9 mouse cellular contexts compared by ENCODE assay signal in the genomic region with DNA sequence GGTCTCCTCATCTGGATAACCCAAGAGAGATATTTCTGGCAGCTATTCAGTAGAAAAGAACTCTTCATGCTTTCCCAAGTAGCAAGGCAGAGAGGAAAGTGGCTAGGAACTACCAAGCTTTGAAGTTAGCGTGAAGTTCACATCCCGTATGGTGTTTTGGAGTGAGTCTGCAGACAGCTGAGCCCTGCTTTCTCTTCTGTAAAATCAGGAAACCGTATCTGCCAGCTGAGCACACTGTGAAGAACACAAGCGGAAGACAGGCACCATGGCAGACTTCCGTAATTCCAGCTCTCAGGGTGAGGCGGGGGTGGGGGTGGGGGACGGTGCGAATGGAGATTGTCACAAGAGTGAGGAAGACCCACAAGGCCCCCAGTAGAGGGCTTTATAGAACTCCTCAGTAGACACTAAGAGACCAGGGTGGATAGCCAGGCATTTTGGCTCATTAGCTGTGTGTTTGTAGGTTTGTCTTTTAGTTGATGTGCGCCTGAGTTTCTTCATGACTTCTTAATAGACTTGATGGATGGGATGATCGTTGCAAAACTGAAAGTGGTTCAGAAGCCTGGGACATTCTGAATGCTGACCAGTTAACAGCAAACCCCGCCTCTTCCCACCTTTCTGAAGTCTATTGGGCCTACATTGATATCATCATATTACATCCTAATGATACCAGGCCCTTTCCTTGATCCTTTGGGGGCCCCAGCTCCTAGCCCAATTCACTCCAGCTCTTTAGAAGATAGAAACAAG.
DNase-seq lines count a peak whose midpoint lies in the region; ATAC-seq and TF ChIP-seq lines count a peak whose summit lies in the region.
"Had no signal": no experiment of that assay in that cellular context is flagged by ENCODE, and none has a peak within 500 bp of the region (broad histone marks: within the 10 kb centered on the region; RNA-seq: fewer than 3 reads in every experiment).

No protein-coding gene starts in this region.

- no peak overlapping the region for H3K4me3 ChIP-seq in hindbrain, postnatal 0 days (ENCODE audit: low read length)
- no peak overlapping the region for H3K4me3 ChIP-seq in hindbrain, embryonic 16.5 days (ENCODE audit: low read length)
- H3K4me3 ChIP-seq in thymus, adult 2 months (ENCODE audit: control insufficient read depth, insufficient read depth, low read length): no peak overlapping the region
- no peak overlapping the region for H3K4me3 ChIP-seq in forebrain, embryonic 16.5 days (replicated peaks; ENCODE audit: low read length)
- H3K4me3 ChIP-seq: embryonic facial prominence, embryonic 12.5 days had no signal

- H3K4me1 ChIP-seq in hindbrain, postnatal 0 days (ENCODE audit: insufficient read depth, low read length): no peaks in the 10 kb centered on the region
- no peaks in the 10 kb centered on the region for H3K4me1 ChIP-seq in hindbrain, embryonic 16.5 days (ENCODE audit: control insufficient read depth, insufficient read depth, low read depth, low read length)
- H3K4me1 ChIP-seq in thymus, adult 2 months (replicated peaks; ENCODE audit: control insufficient read depth, insufficient read depth, low read length): peaks cover 10% of the 10 kb centered on the region
- H3K4me1 ChIP-seq in forebrain, embryonic 16.5 days (replicated peaks; ENCODE audit: control insufficient read depth, insufficient read depth, low read length): no peaks in the 10 kb centered on the region
- H3K4me1 ChIP-seq: embryonic facial prominence, embryonic 12.5 days had no signal

- H3K36me3 ChIP-seq in hindbrain, postnatal 0 days (ENCODE audit: insufficient read depth, low read length): no peaks in the 10 kb centered on the region
- no peaks in the 10 kb centered on the region for H3K36me3 ChIP-seq in hindbrain, embryonic 16.5 days (ENCODE audit: control insufficient read depth, insufficient read depth, low read length)
- no peaks in the 10 kb centered on the region for H3K36me3 ChIP-seq in thymus, adult 2 months (ENCODE audit: control insufficient read depth, insufficient read depth, low read length)
- no peaks in the 10 kb centered on the region for H3K36me3 ChIP-seq in forebrain, embryonic 16.5 days (ENCODE audit: control insufficient read depth, insufficient read depth)
- H3K36me3 ChIP-seq: embryonic facial prominence, embryonic 12.5 days had no signal

- WGBS in hindbrain, postnatal 0 days: 65% methylated on average over 11 of the region's 11 CpGs
- WGBS in hindbrain, embryonic 16.5 days: 81% methylated on average over 11 of the region's 11 CpGs
- 29% methylated on average over 11 of the region's 11 CpGs for WGBS in thymus, adult 2 months
- WGBS in forebrain, embryonic 16.5 days: 87% methylated on average over 11 of the region's 11 CpGs

- no peak overlapping the region for H3K9ac ChIP-seq in hindbrain, postnatal 0 days (replicated peaks; ENCODE audit: low read length)
- no peak overlapping the region for H3K9ac ChIP-seq in hindbrain, embryonic 16.5 days (ENCODE audit: low read depth, low read length)
- H3K9ac ChIP-seq in forebrain, embryonic 16.5 days (replicated peaks; ENCODE audit: low read depth, low read length): no peak overlapping the region
- H3K9ac ChIP-seq: embryonic facial prominence, embryonic 12.5 days had no signal

- no peaks in the 10 kb centered on the region for H3K9me3 ChIP-seq in hindbrain, postnatal 0 days (ENCODE audit: low read length)
- H3K9me3 ChIP-seq in hindbrain, embryonic 16.5 days (ENCODE audit: control insufficient read depth, low read length): no peaks in the 10 kb centered on the region
- H3K9me3 ChIP-seq in forebrain, embryonic 16.5 days (ENCODE audit: control insufficient read depth, low read length): no peaks in the 10 kb centered on the region
- H3K9me3 ChIP-seq: embryonic facial prominence, embryonic 12.5 days had no signal

- peak; percentile 17 for DNase-seq in hindbrain, postnatal 0 days (ENCODE audit: low spot score)
- DNase-seq in thymus, postnatal 0 days (ENCODE audit: low spot score): peak; percentile 33
- DNase-seq in thymus, adult 2 months: no peak
- peak; percentile 25 for DNase-seq in kidney, postnatal 10 days
- DNase-seq in telencephalon, adult 2 months (ENCODE audit: low read depth, low spot score): peak; percentile 55
- no peak for DNase-seq in cerebellum, adult 11 months

- H3K27me3 ChIP-seq in hindbrain, postnatal 0 days (ENCODE audit: insufficient read depth, low read length): no peaks in the 10 kb centered on the region
- H3K27me3 ChIP-seq in hindbrain, embryonic 16.5 days (replicated peaks; ENCODE audit: control insufficient read depth, insufficient read depth, low read length): no peaks in the 10 kb centered on the region
- no peaks in the 10 kb centered on the region for H3K27me3 ChIP-seq in thymus, adult 2 months (ENCODE audit: control insufficient read depth, insufficient read depth, low read length)
- no peaks in the 10 kb centered on the region for H3K27me3 ChIP-seq in forebrain, embryonic 16.5 days (replicated peaks; ENCODE audit: control insufficient read depth, insufficient read depth, low read length)
- H3K27me3 ChIP-seq: embryonic facial prominence, embryonic 12.5 days had no signal

- no peak overlapping the region for H3K4me2 ChIP-seq in hindbrain, postnatal 0 days (ENCODE audit: low read depth, low read length)
- no peak overlapping the region for H3K4me2 ChIP-seq in hindbrain, embryonic 16.5 days (ENCODE audit: low read length)
- no peak overlapping the region for H3K4me2 ChIP-seq in forebrain, embryonic 16.5 days (ENCODE audit: low read length)
- H3K4me2 ChIP-seq: embryonic facial prominence, embryonic 12.5 days had no signal

- ATAC-seq in hindbrain, postnatal 0 days: no peak
- no peak for ATAC-seq in hindbrain, embryonic 16.5 days
- no peak for ATAC-seq in forebrain, embryonic 16.5 days

- no peak for TF ChIP-seq POLR2A in thymus, adult 2 months (IDR thresholded peaks at IDR 0.05; ENCODE audit: control insufficient read depth, extremely low read depth, insufficient read depth, low read length, poor library complexity)

- no peak overlapping the region for H3K27ac ChIP-seq in hindbrain, postnatal 0 days
- H3K27ac ChIP-seq in hindbrain, embryonic 16.5 days (ENCODE audit: low read depth, low read length): no peak overlapping the region
- H3K27ac ChIP-seq in thymus, adult 2 months (ENCODE audit: control insufficient read depth, insufficient read depth, low read length): no peak overlapping the region
- H3K27ac ChIP-seq in forebrain, embryonic 16.5 days (ENCODE audit: low read length): no peak overlapping the region
- H3K27ac ChIP-seq: embryonic facial prominence, embryonic 12.5 days had no signal

- no peak for TF ChIP-seq CTCF in hindbrain, postnatal 0 days (IDR thresholded peaks at IDR 0.05; ENCODE audit: low read depth)
- TF ChIP-seq CTCF in thymus, adult 2 months (IDR thresholded peaks at IDR 0.05; ENCODE audit: borderline replicate concordance, control insufficient read depth, extremely low read depth, insufficient read depth, low read length, poor library complexity): no peak

Comparison
In these comparisons a context has a peak if more than half of its experiments do, and no peak if none do; other contexts are left out.
1. DNase-seq: peak in hindbrain, postnatal 0 days (single experiment), thymus, postnatal 0 days (single experiment), kidney, postnatal 10 days (single experiment) and telencephalon, adult 2 months (single experiment); none in thymus, adult 2 months (single experiment) and cerebellum, adult 11 months (single experiment).